Mouse (Mus musculus) small intestine, adult 2 months (tissue): ENCODE results near the gene Mmp25.

Experiments used
- CTCF ChIP-seq: fragments of 200-500 bp; IDR thresholded peaks from 2 replicates; pipeline ENCODE4 v1.5.1; 2012; ENCODE audit warnings: low read depth, mild to moderate bottlenecking, control low read depth, inconsistent platforms, low read length, moderate library complexity, mixed read lengths; ENCODE audit not compliant: insufficient replicate concordance, insufficient read length; ENCODE audit errors: extremely low read depth
- POLR2A ChIP-seq: fragments of 200-500 bp; IDR thresholded peaks from 2 replicates; pipeline ENCODE4 v1.6.1; 2012; ENCODE audit warnings: low read depth, mild to moderate bottlenecking, control low read depth, inconsistent platforms, low read length, moderate library complexity

GRCm38 (mm10) chr17:23682092-23682491, 37.0 kb upstream of the Mmp25 start:
- TF ChIP-seq POLR2A (no peak), CTCF (no peak)
